Mouse (Mus musculus) liver, embryonic 13.5 days (tissue): Measurements from ENCODE around the gene Tex30. TPM values are rescaled to one million over a fixed set of nuclear protein-coding genes. Genes with fewer than 3 reads are reported as not detected.

ENCODE experiments used
- ATAC-seq: fragments of 200-750 bp; cut with Nextera tagmentation; 2 replicates; pipeline ENCODE4 v1.8.0; 2017; ENCODE audit warnings: low read depth, mild to moderate bottlenecking, moderate number of reproducible peaks, moderate library complexity
- DNase-seq: peaks from one replicate; pipeline ENCODE4 v3.0.0; 2022
- H3K27ac ChIP-seq: fragments of 300-500 bp; sonication (generic); 2 replicates; pipeline ENCODE4 v1.5.1; 2015; ENCODE audit warnings: moderate library complexity, mild to moderate bottlenecking, inconsistent platforms
- H3K27me3 ChIP-seq: fragments of 300-500 bp; sonication (generic); 2 replicates; pipeline ENCODE4 v1.6.1; 2015; ENCODE audit warnings: mild to moderate bottlenecking, inconsistent platforms
- H3K36me3 ChIP-seq: fragments of 300-500 bp; sonication (generic); 2 replicates; pipeline ENCODE4 v1.6.1; 2015; ENCODE audit warnings: mild to moderate bottlenecking, inconsistent platforms
- H3K4me1 ChIP-seq: fragments of 300-500 bp; sonication (generic); replicated peaks from 2 replicates; pipeline ENCODE4 v1.6.1; 2015; ENCODE audit warnings: inconsistent platforms
- H3K4me2 ChIP-seq: fragments of 300-500 bp; sonication (generic); 2 replicates; pipeline ENCODE4 v1.6.1; 2015; ENCODE audit warnings: inconsistent platforms, mild to moderate bottlenecking, moderate library complexity
- H3K4me3 ChIP-seq: fragments of 300-500 bp; sonication (generic); replicated peaks from 2 replicates; pipeline ENCODE4 v1.5.1; 2015; ENCODE audit warnings: mild to moderate bottlenecking, inconsistent platforms
- H3K9ac ChIP-seq: fragments of 300-500 bp; sonication (generic); 2 replicates; pipeline ENCODE4 v1.6.1; 2015; ENCODE audit warnings: mild to moderate bottlenecking, inconsistent platforms
- H3K9me3 ChIP-seq: fragments of 300-500 bp; sonication (generic); replicated peaks from 2 replicates; pipeline ENCODE4 v1.6.1; 2016; ENCODE audit warnings: inconsistent platforms
- WGBS: fragments of 180-500 bp; shearing (Covaris S2); methylation state at CpG from one replicate; pipeline ENCODE4 v1.1.7; 2015; ENCODE audit not compliant: insufficient replicate concordance; 5-methylcytosine and 5-hydroxymethylcytosine counted together
- polyA plus RNA-seq: library from polyadenylated mRNA; unstranded; fragments of >200 nt; fragmentation: Nextera tagmentation; extraction: Ambion mirVana; gene quantifications from 2 replicates; pipeline ENCODE4 v1.2.1, GENCODE M21; 2015

The Tex30 gene
- 80.3 and 89.4 TPM in 2 replicates for polyA plus RNA-seq

DNA sequence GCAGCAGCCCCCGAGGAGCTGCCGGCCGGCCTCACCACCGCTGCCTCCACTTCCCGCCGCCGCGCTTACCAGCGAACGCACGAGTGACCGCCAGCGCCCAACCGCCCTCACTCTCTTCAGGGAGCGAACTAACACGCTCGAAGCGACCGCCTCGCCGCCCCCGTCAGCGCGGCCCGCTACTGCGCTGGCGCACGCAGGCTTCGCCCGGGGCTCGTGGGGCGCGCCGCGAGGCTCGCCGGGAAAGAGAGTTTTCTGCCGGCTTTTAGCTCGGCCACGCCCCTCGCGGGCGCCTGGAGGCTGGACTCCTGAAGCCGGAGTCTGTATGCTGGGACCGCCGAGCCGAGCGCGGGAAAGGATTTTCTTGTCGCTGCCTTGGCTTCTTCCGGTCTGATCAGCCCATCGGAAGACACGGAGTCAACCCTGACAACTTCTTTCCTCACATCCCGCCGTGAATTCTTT is at the start of gene Tex30:
Gene Tex30 (minus strand): TSS at position 183 of the 459 bp plus-strand sequence.
- Histone ChIP-seq H3K9me3 (no peaks in the 10 kb centered on the region), H3K27me3 (no peaks in the 10 kb centered on the region), H3K4me1 (peaks cover 19% of the 10 kb centered on the region), H3K27ac (peak within 1 kb of the TSS; percentile 94), H3K36me3 (peaks cover 15% of the 10 kb centered on the region), H3K4me3 (peak within 1 kb of the TSS; percentile 81), H3K9ac (peak within 1 kb of the TSS; percentile 91), H3K4me2 (peak within 1 kb of the TSS; percentile 74)
- peak; percentile 95 for ATAC-seq
- WGBS: under 1% methylated on average over 55 of the region's 55 CpGs
- DNase-seq: peak; percentile 93

DNA sequence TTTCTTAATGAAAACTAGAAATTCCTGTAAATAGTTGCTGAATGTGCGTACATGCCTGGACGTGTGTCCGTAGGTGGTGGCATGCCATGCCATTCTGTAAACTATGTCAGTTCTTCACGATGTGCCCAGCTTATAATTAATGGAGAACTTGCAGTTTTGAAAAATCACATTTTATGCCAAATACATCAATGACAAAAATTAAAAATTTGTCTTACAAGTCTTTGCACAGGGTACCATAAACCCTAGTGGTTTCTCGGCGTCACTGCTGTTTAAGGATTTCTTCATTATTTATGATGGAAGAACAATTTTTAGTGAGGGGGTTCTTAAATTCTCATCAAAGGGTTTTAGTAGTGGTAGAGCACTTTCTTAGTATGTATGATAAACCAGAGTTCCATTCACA is 46.5 kb upstream of the Tex30 start:
- Histone ChIP-seq H3K9me3 (no peaks in the 10 kb centered on the region), H3K36me3 (no peaks in the 10 kb centered on the region), H3K4me2 (peak overlapping the region; percentile 88), H3K27ac (peak overlapping the region; percentile 89; the same call in 1 of the 2 replicates), H3K27me3 (no peaks in the 10 kb centered on the region), H3K4me3 (peak overlapping the region; percentile 91), H3K9ac (peak overlapping the region; percentile 90), H3K4me1 (peaks cover 12% of the 10 kb centered on the region)
- DNase-seq (no peak), ATAC-seq (no peak)
- WGBS: 43% methylated on average over 6 of the region's 6 CpGs

DNA sequence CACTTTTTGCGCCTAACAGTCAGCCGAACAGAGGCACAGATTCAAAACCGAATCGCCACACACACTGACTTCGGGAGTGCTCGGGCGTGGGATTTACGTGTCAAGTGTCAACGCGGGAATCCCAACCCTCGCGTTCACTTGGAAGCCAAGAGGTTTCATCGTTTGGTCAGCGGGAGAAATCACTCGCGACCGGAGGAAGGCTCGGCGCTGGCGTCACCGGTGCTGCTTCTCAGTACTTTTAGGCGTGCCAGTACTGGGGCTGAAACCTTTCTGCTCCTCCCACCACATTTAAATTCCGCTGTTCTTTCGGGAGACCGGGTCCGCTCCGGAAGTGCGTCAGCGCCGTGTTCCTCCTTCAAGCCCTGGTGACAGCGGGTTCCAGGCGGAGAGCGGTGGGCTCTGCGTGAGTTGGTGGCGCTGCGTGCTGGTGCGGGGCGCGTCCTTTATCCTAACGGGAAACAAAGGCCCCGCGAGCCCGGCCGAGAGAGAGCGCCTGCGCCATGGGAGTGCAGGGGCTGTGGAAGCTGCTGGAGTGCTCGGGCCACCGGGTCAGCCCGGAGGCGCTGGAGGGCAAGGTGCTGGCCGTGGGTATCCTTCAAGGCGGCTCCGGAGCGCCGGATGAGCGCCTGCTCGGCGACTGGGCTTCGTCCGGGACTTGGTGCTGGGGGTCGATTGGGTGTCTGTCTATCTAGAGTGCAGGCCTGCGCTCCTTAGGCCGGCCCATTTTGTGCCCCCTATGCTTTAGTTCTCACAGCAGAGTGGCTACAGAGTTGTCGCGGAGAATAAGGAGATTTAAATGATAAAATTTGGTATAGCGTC is 45.5 kb upstream of the Tex30 start, which contains the start of gene Ercc5:
Gene Ercc5 (plus strand): TSS at position 182 of the 819 bp plus-strand sequence.
- DNase-seq: peak; percentile 79
- peak; percentile 97 for ATAC-seq
- H3K9ac ChIP-seq: peak within 1 kb of the TSS; percentile 90
- no peaks in the 10 kb centered on the region for H3K36me3 ChIP-seq
- WGBS: under 1% methylated on average over 66 of the region's 66 CpGs
- no peaks in the 10 kb centered on the region for H3K9me3 ChIP-seq
- H3K27ac ChIP-seq: peak within 1 kb of the TSS; percentile 89
- peak within 1 kb of the TSS; percentile 91 for H3K4me3 ChIP-seq
- H3K27me3 ChIP-seq: no peaks in the 10 kb centered on the region
- H3K4me1 ChIP-seq: peaks cover 12% of the 10 kb centered on the region
- H3K4me2 ChIP-seq: peak within 1 kb of the TSS; percentile 88

DNA sequence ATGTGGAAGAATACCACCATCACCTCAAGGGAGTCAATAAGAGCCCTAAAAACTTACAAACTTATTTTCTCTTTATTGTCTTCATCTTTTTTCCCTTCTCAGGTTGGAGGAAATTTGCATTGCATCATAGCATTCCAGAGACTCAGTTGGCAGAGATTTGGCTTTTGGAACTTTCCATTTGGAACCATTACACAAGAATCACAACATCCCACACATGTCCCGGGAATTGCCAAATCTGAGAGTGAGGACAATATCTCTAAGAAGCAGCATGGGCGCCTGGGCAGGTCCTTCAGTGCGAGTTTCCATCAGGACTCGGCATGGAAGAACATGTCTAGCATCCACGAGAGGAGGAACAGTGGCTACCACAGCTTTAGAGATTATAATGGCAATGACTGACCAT is 40.5 kb upstream of the Tex30 start:
- H3K4me2 ChIP-seq: no peak overlapping the region
- peaks cover 4% of the 10 kb centered on the region for H3K4me1 ChIP-seq
- ATAC-seq (no peak), DNase-seq (no peak)
- no peak overlapping the region for H3K9ac ChIP-seq
- peaks cover 3% of the 10 kb centered on the region for H3K36me3 ChIP-seq
- H3K4me3 ChIP-seq: no peak overlapping the region
- H3K27me3 ChIP-seq: no peaks in the 10 kb centered on the region
- no peak overlapping the region for H3K27ac ChIP-seq
- H3K9me3 ChIP-seq: no peaks in the 10 kb centered on the region
- 66% methylated on average over 5 of the region's 5 CpGs for WGBS

DNA sequence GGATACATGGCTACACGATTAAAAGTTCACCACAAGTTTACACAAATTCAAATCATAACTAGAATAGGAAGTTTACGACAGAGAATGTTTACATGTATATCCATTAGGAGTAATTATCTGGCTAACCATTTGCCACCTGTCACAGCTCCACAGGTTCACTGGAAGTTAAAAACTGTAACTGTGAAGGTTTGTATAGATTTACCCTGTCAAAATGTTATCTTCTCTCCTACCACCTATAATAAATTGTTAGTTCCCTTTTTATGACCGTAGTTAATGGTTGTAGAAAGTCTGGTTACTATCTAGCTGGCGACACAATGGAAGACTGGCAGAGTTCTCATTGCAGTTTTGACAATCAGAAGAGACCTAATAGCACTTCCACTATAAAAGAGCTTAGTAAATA is 38.0 kb upstream of the Tex30 start:
- Histone ChIP-seq H3K9ac (no peak overlapping the region), H3K9me3 (no peaks in the 10 kb centered on the region), H3K27me3 (no peaks in the 10 kb centered on the region), H3K4me1 (no peaks in the 10 kb centered on the region), H3K27ac (no peak overlapping the region), H3K4me3 (no peak overlapping the region), H3K4me2 (no peak overlapping the region), H3K36me3 (peaks cover 6% of the 10 kb centered on the region)
- no peak for DNase-seq
- no peak for ATAC-seq
- 58% methylated on average over 4 of the region's 4 CpGs for WGBS

DNA sequence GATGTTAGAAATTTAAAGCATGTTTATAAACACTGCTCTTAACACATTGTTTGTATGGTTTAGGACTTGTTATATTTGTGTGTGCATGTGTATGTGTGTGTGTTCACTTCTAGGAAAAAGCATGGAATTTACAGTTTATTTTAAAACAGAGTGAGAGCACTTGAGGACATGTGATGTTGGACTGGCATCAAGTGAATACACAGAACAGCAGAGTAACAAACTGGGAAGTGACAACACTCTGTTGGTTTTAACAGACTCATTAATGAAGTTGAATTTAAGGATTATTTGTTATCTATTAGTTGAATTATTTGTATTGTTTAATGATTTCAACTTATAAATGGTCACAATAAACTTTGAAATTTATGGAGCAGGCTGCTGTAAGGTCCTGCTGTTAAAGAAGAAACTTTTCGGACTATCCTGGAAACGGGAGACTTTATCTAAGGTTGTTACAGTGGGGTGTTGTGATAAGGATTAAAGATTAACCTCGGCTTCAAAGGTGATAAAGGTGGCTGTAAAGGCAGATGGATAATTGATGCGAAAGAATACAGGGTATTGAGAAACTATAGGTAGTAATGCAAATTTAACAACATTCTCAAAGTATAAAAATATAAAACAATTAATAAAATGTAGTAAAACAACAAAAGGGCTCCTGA is 27.8 kb upstream of the Tex30 start:
- ATAC-seq (no peak), DNase-seq (no peak)
- H3K36me3 ChIP-seq: no peaks in the 10 kb centered on the region
- no peak overlapping the region for H3K4me2 ChIP-seq
- no peaks in the 10 kb centered on the region for H3K9me3 ChIP-seq
- no peak overlapping the region for H3K9ac ChIP-seq
- 47% methylated on average over 4 of the region's 4 CpGs for WGBS
- no peak overlapping the region for H3K4me3 ChIP-seq
- H3K27me3 ChIP-seq: no peaks in the 10 kb centered on the region
- H3K4me1 ChIP-seq: no peaks in the 10 kb centered on the region
- no peak overlapping the region for H3K27ac ChIP-seq

DNA sequence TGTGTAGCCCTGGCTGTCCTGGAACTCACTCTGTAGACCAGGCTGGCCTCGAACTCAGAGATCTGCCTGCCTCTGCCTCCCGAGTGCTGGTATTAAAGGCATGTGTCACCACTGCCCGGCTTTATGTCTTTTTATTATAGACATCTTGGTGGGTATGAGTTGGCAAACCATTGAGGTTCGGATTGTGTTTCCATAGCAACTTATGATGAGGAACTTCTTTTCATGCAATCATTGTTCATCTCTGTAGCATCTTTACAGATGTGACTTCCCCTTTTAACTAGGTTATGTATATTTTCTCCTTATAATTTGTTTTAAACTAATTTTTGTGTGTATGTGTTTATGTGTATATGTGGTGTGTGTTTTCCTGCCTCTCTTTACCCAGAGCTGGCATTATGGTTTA is 23.3 kb upstream of the Tex30 start:
- no peaks in the 10 kb centered on the region for H3K4me1 ChIP-seq
- no peaks in the 10 kb centered on the region for H3K27me3 ChIP-seq
- H3K9ac ChIP-seq: no peak overlapping the region
- H3K4me3 ChIP-seq: no peak overlapping the region
- no peak overlapping the region for H3K27ac ChIP-seq
- H3K9me3 ChIP-seq: no peaks in the 10 kb centered on the region
- ATAC-seq (no peak), DNase-seq (no peak)
- H3K36me3 ChIP-seq: no peaks in the 10 kb centered on the region
- WGBS: 68% methylated on average over 4 of the region's 4 CpGs
- H3K4me2 ChIP-seq: no peak overlapping the region

DNA sequence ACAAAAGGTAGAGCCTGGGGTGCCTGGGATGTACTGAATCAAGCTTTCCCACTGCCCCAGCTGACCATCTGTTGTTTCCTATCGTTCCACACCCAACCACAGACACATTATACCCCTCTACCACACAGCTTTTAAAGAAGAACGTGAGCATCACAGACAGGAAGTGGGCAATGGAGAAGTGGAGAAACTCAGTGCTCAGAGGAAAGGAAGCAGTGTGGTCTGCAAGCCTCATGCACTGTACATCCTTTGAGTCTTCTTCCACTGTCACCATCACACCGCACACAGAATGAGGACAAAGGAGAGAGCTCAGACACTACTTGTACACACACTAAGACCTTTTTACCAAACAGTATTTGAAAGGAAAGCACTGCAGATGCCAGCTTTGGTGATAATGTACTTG is 20.0 kb upstream of the Tex30 start:
- Histone ChIP-seq H3K9me3 (no peaks in the 10 kb centered on the region), H3K4me1 (peaks cover 17% of the 10 kb centered on the region), H3K9ac (no peak overlapping the region), H3K27me3 (no peaks in the 10 kb centered on the region), H3K4me3 (no peak overlapping the region), H3K36me3 (no peaks in the 10 kb centered on the region), H3K27ac (no peak overlapping the region), H3K4me2 (no peak overlapping the region)
- ATAC-seq (no peak), DNase-seq (no peak)
- WGBS: 31% methylated on average over 3 of the region's 3 CpGs

DNA sequence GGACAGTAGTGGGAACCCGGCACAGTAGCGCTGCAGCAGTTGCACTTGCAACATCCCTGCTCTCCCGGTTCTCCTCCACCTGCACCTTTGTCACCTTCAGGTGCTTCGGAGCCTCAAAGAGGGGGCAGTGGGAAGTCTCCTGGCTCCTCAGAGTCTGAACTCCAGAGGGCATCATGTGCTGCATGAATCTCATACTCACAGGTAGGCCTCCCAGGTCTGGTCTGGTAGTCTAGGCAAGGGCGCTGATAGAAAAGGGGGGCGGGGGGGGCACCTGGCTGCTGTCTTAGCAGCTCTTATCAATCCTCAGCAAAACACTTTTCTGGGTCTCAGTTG is 17.8 kb upstream of the Tex30 start:
- Histone ChIP-seq H3K27ac (peak overlapping the region; percentile 84), H3K9ac (peak overlapping the region; percentile 77), H3K27me3 (no peaks in the 10 kb centered on the region), H3K36me3 (peaks cover 5% of the 10 kb centered on the region), H3K4me1 (peaks cover 17% of the 10 kb centered on the region), H3K4me2 (peak overlapping the region; percentile 92), H3K9me3 (no peaks in the 10 kb centered on the region), H3K4me3 (peak overlapping the region; percentile 74)
- WGBS: 8% methylated on average over 6 of the region's 6 CpGs
- DNase-seq: no peak
- peak; percentile 4; the same call in 1 of the 2 replicates for ATAC-seq

DNA sequence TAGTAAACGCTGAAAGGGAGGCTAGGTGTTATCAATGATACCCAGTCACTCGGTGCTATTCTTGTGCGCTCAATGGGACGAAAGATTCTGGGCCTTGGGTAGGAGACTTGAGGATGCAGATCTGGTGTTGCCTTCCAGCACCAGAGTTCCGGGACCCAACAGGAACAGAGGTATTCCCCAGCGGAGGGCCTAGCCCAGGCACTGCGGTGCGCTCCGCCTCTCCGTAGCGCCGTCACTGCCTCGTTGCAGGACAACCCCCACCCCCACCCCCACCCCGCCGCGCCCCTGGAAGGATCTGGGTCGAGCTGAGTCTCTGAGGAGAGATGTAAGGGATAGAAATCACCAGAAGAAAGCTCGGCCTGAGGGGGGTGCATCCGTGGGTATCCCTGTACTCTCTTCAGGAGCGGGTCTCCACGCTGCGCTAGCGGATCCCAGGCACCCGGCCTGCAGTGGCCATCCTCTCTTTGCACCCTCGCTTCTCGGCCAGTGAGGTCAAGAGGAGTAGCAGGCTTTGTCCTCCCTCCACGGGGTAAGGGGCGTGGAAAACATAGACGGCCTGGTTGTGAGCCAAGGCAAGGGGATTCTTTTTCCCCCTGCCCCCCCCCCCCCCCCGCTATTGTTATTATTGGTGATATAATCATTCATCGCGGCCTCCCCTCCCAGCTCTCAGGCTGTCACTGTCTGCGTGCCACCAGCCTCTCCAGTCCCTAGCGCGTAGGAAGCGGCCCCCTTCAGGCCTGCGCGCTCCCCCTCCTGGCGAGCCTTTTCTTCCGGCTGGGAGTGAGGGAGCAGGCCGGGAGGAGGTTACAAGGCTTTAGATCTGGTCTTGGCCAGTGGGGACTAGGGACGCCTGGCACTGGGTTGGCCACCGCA is 17.2 kb upstream of the Tex30 start:
- H3K27ac ChIP-seq: peak overlapping the region; percentile 84
- no peaks in the 10 kb centered on the region for H3K9me3 ChIP-seq
- H3K9ac ChIP-seq: peak overlapping the region; percentile 77
- no peaks in the 10 kb centered on the region for H3K27me3 ChIP-seq
- DNase-seq: peak; percentile 57
- ATAC-seq: peak; percentile 80
- 0% methylated on average over 42 of the region's 43 CpGs for WGBS
- peaks cover 17% of the 10 kb centered on the region for H3K4me1 ChIP-seq
- peak overlapping the region; percentile 74 for H3K4me3 ChIP-seq
- H3K4me2 ChIP-seq: peak overlapping the region; percentile 92
- peaks cover 10% of the 10 kb centered on the region for H3K36me3 ChIP-seq
